Mouse (Mus musculus): ENCODE measurements around the gene Ugt2b36. TPM values are rescaled to one million over a fixed set of nuclear protein-coding genes. Genes with fewer than 3 reads are reported as not detected.
"Not testable (repeated sequence)": the region's sequence is repeated elsewhere in the genome, so short reads cannot be mapped to it uniquely, and the experiment has no call there.

Gene Ugt2b36
- polyA plus RNA-seq (2014; fragmentation: Nextera tagmentation; extraction: Ambion mirVana): 0.37 TPM in 1 of 2 replicates, not detected in the other

- Histone ChIP-seq H3K27ac (ENCODE audit: low read depth, low read length) (no peak within 1 kb of the TSS), H3K4me2 (replicated peaks; ENCODE audit: low read depth, low read length) (no peak within 1 kb of the TSS), H3K9me3 (ENCODE audit: control insufficient read depth, low read length) (no peaks in the 10 kb centered on the region), H3K9ac (ENCODE audit: low read depth, low read length) (no peak within 1 kb of the TSS), H3K27me3 (ENCODE audit: control insufficient read depth, insufficient read depth, low read length) (no peaks in the 10 kb centered on the region), H3K4me1 (ENCODE audit: control insufficient read depth, insufficient read depth, low read length) (no peaks in the 10 kb centered on the region), H3K4me3 (ENCODE audit: low read length) (no peak within 1 kb of the TSS), H3K36me3 (ENCODE audit: control insufficient read depth, insufficient read depth, low read length) (no peaks in the 10 kb centered on the region)
- no peak for ATAC-seq (ENCODE audit: low FRiP score, low TSS enrichment)
- WGBS: 77% methylated on average over 1 of the region's 1 CpGs
Observed at GRCm38 (mm10) chr5:87092346-87093027, at the start of gene Ugt2b36. Gene Ugt2b36 (minus strand): TSS chr5:87092555.

DNA sequence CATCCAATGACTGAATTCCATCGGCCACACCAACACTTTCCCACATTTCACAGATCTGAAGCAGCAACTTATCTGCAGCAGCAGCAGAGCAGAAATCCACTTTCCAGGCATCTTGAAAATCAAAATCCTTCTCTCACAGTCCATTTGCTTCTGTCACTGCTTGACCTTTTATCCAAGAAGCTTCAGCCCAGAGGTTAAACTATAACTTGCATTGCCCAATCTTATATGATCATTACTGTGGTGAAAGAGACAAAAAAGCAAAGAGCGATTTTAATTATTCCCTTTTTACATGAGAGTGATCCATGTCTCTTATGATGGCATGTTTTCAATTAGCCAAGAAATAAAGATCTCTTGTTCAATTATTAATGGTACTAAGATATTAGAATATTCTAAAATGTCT is 47.8 kb upstream of the Ugt2b36 start, which contains the start of gene Ugt2b5:
TSS of gene Ugt2b5 (minus strand) at position 123 of the 400 bp plus-strand sequence.
- not testable (repeated sequence) for H3K36me3 ChIP-seq (ENCODE audit: control insufficient read depth, insufficient read depth, low read length); H3K27me3 ChIP-seq (ENCODE audit: control insufficient read depth, insufficient read depth, low read length)
- 88% methylated on average over 1 of the region's 2 CpGs for WGBS

GRCm38 (mm10) chr5:87103697-87104096 is 11.3 kb upstream of the Ugt2b36 start:
- H3K27ac ChIP-seq (ENCODE audit: low read depth, low read length); H3K27me3 ChIP-seq (ENCODE audit: control insufficient read depth, insufficient read depth, low read length); H3K36me3 ChIP-seq (ENCODE audit: control insufficient read depth, insufficient read depth, low read length); H3K9ac ChIP-seq (ENCODE audit: low read depth, low read length); ATAC-seq (ENCODE audit: low FRiP score, low TSS enrichment); H3K4me1 ChIP-seq (ENCODE audit: control insufficient read depth, insufficient read depth, low read length); H3K9me3 ChIP-seq (ENCODE audit: control insufficient read depth, low read length); H3K4me2 ChIP-seq (replicated peaks; ENCODE audit: low read depth, low read length); H3K4me3 ChIP-seq (ENCODE audit: low read length): not testable (repeated sequence)
- 79% methylated on average over 1 of the region's 1 CpGs for WGBS

More for the DNA sequence above, 47.8 kb upstream of the Ugt2b36 start, which contains the start of gene Ugt2b5:
- not testable (repeated sequence) for H3K4me2 ChIP-seq (replicated peaks; ENCODE audit: low read depth, low read length); H3K27ac ChIP-seq (ENCODE audit: low read depth, low read length); H3K9ac ChIP-seq (ENCODE audit: low read depth, low read length); H3K4me3 ChIP-seq (ENCODE audit: low read length); H3K4me1 ChIP-seq (ENCODE audit: control insufficient read depth, insufficient read depth, low read length); ATAC-seq (ENCODE audit: low FRiP score, low TSS enrichment); H3K9me3 ChIP-seq (ENCODE audit: control insufficient read depth, low read length)

- H3K27me3 ChIP-seq (ENCODE audit: control insufficient read depth, insufficient read depth, low read length): no peaks in the 10 kb centered on the region
- no peaks in the 10 kb centered on the region for H3K36me3 ChIP-seq (ENCODE audit: control insufficient read depth, insufficient read depth, low read length)
- no peak overlapping the region for H3K4me2 ChIP-seq (replicated peaks; ENCODE audit: low read depth, low read length)
- no peak overlapping the region for H3K4me3 ChIP-seq (ENCODE audit: low read length)
- H3K27ac ChIP-seq (ENCODE audit: low read depth, low read length): no peak overlapping the region
- no peaks in the 10 kb centered on the region for H3K4me1 ChIP-seq (ENCODE audit: control insufficient read depth, insufficient read depth, low read length)
- no peaks in the 10 kb centered on the region for H3K9me3 ChIP-seq (ENCODE audit: control insufficient read depth, low read length)
- no peak overlapping the region for H3K9ac ChIP-seq (ENCODE audit: low read depth, low read length)
- ATAC-seq (ENCODE audit: low FRiP score, low TSS enrichment): no peak
Observed at GRCm38 (mm10) chr5:87091111-87091510, 1.2 kb downstream of the Ugt2b36 start.

- no peaks in the 10 kb centered on the region for H3K36me3 ChIP-seq (ENCODE audit: control insufficient read depth, insufficient read depth, low read length)
- H3K4me3 ChIP-seq (ENCODE audit: low read length): no peak overlapping the region
- no peaks in the 10 kb centered on the region for H3K4me1 ChIP-seq (ENCODE audit: control insufficient read depth, insufficient read depth, low read length)
- H3K27me3 ChIP-seq (ENCODE audit: control insufficient read depth, insufficient read depth, low read length): no peaks in the 10 kb centered on the region
- no peak overlapping the region for H3K9ac ChIP-seq (ENCODE audit: low read depth, low read length)
- ATAC-seq (ENCODE audit: low FRiP score, low TSS enrichment): no peak
- no peak overlapping the region for H3K27ac ChIP-seq (ENCODE audit: low read depth, low read length)
- no peaks in the 10 kb centered on the region for H3K9me3 ChIP-seq (ENCODE audit: control insufficient read depth, low read length)
- no peak overlapping the region for H3K4me2 ChIP-seq (replicated peaks; ENCODE audit: low read depth, low read length)
Observed at GRCm38 (mm10) chr5:87089264-87089663, 3.1 kb downstream of the Ugt2b36 start.

DNA sequence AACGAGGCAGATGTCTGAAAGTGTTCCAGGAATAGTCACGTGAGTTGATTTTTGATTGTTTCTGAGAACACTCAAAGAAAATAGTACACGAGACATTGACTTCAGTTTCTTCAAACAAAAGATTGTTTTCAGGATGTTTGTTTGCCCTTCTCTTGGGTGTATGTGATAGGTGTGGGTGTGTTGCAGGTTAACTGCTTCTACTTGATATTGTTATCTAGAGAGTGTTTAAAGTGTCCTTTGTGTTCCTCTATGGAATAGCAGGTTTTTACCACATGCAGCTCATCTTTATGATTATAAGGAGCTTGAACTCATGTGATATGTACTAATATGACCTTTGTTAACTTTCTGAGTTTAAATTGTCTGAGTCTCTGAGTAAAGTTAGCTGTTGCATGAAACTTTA is 6.1 kb downstream of the Ugt2b36 start:
- Histone ChIP-seq H3K9ac (ENCODE audit: low read depth, low read length) (no peak overlapping the region), H3K4me2 (replicated peaks; ENCODE audit: low read depth, low read length) (no peak overlapping the region), H3K4me3 (ENCODE audit: low read length) (no peak overlapping the region), H3K4me1 (ENCODE audit: control insufficient read depth, insufficient read depth, low read length) (no peaks in the 10 kb centered on the region), H3K9me3 (ENCODE audit: control insufficient read depth, low read length) (no peaks in the 10 kb centered on the region), H3K36me3 (ENCODE audit: control insufficient read depth, insufficient read depth, low read length) (no peaks in the 10 kb centered on the region), H3K27me3 (ENCODE audit: control insufficient read depth, insufficient read depth, low read length) (no peaks in the 10 kb centered on the region), H3K27ac (ENCODE audit: low read depth, low read length) (no peak overlapping the region)
- 80% methylated on average over 3 of the region's 3 CpGs for WGBS
- ATAC-seq (ENCODE audit: low FRiP score, low TSS enrichment): no peak

- Histone ChIP-seq H3K27me3 (ENCODE audit: control insufficient read depth, insufficient read depth, low read length) (no peaks in the 10 kb centered on the region), H3K27ac (ENCODE audit: low read depth, low read length) (no peak overlapping the region), H3K9ac (ENCODE audit: low read depth, low read length) (no peak overlapping the region), H3K4me2 (replicated peaks; ENCODE audit: low read depth, low read length) (no peak overlapping the region), H3K36me3 (ENCODE audit: control insufficient read depth, insufficient read depth, low read length) (no peaks in the 10 kb centered on the region), H3K9me3 (ENCODE audit: control insufficient read depth, low read length) (no peaks in the 10 kb centered on the region), H3K4me1 (ENCODE audit: control insufficient read depth, insufficient read depth, low read length) (no peaks in the 10 kb centered on the region), H3K4me3 (ENCODE audit: low read length) (no peak overlapping the region)
- WGBS: 74% methylated on average over 1 of the region's 1 CpGs
- ATAC-seq (ENCODE audit: low FRiP score, low TSS enrichment): no peak
Observed at GRCm38 (mm10) chr5:87030624-87031023, 61.7 kb downstream of the Ugt2b36 start.

GRCm38 (mm10) chr5:87027359-87027758 is 65.0 kb downstream of the Ugt2b36 start:
- Histone ChIP-seq H3K27ac (ENCODE audit: low read depth, low read length) (no peak overlapping the region), H3K9me3 (ENCODE audit: control insufficient read depth, low read length) (no peaks in the 10 kb centered on the region), H3K4me3 (ENCODE audit: low read length) (no peak overlapping the region), H3K27me3 (ENCODE audit: control insufficient read depth, insufficient read depth, low read length) (no peaks in the 10 kb centered on the region), H3K36me3 (ENCODE audit: control insufficient read depth, insufficient read depth, low read length) (no peaks in the 10 kb centered on the region), H3K4me2 (replicated peaks; ENCODE audit: low read depth, low read length) (no peak overlapping the region), H3K4me1 (ENCODE audit: control insufficient read depth, insufficient read depth, low read length) (no peaks in the 10 kb centered on the region), H3K9ac (ENCODE audit: low read depth, low read length) (no peak overlapping the region)
- 75% methylated on average over 3 of the region's 3 CpGs for WGBS
- no peak for ATAC-seq (ENCODE audit: low FRiP score, low TSS enrichment)

All from kidney, embryonic 14.5 days (tissue).